8 mouse cellular contexts compared by ENCODE assay signal in genomic region chr8:71592374-71593170, GRCm38 (mm10). TPM values are rescaled to one million over a fixed set of nuclear protein-coding genes. Genes with fewer than 3 reads are reported as not detected.
A peak's percentile ranks its signal among the peaks of the same experiment; 100 is the strongest.
DNase-seq lines count a peak whose midpoint lies in the region; ATAC-seq and TF ChIP-seq lines count a peak whose summit lies in the region.

No protein-coding gene starts in this region.

- H3K4me1 ChIP-seq in embryonic facial prominence, embryonic 14.5 days (ENCODE audit: control insufficient read depth, insufficient read depth, low read length) = peaks cover 13% of the 10 kb centered on the region
- H3K4me1 ChIP-seq in heart, embryonic 12.5 days (replicated peaks) = peaks cover 32% of the 10 kb centered on the region
- peaks cover 22% of the 10 kb centered on the region; the same call in 1 of the 2 replicates for H3K4me1 ChIP-seq in kidney, postnatal 0 days (replicated peaks; ENCODE audit: insufficient read depth, low read length)
- H3K4me1 ChIP-seq in liver, embryonic 11.5 days (replicated peaks; ENCODE audit: control insufficient read depth, insufficient read depth, low read length) = peaks cover 14% of the 10 kb centered on the region
- H3K4me1 ChIP-seq in neural tube, embryonic 12.5 days = peaks cover 29% of the 10 kb centered on the region

- DNase-seq in 416B (ENCODE audit: low read depth) (peak; percentile 75), adipocyte (ENCODE audit: low spot score) (peak; percentile 35)
- peak; percentile 63 for DNase-seq in embryonic facial prominence, embryonic 14.5 days (ENCODE audit: low spot score)
- peak; percentile 72 for DNase-seq in kidney, postnatal 0 days (ENCODE audit: low spot score)
- no peak for DNase-seq in liver, embryonic 11.5 days (ENCODE audit: low spot score)
- DNase-seq in thymus, postnatal 0 days (ENCODE audit: low spot score) = peak; percentile 69

- H3K4me3 ChIP-seq in embryonic facial prominence, embryonic 14.5 days (ENCODE audit: low read depth, low read length) = peak overlapping the region; percentile 90
- H3K4me3 ChIP-seq in heart, embryonic 12.5 days = peak overlapping the region; percentile 66
- H3K4me3 ChIP-seq in kidney, postnatal 0 days (replicated peaks; ENCODE audit: low read depth, low read length) = peak overlapping the region; percentile 75
- H3K4me3 ChIP-seq in liver, embryonic 11.5 days (ENCODE audit: low read depth, low read length) = peak overlapping the region; percentile 90
- H3K4me3 ChIP-seq in neural tube, embryonic 12.5 days = peak overlapping the region; percentile 78

- H3K36me3 ChIP-seq in embryonic facial prominence, embryonic 14.5 days (ENCODE audit: control insufficient read depth, insufficient read depth, low read length) = peaks cover 10% of the 10 kb centered on the region; the same call in 1 of the 2 replicates
- H3K36me3 ChIP-seq in heart, embryonic 12.5 days = no peaks in the 10 kb centered on the region; the same call in 1 of the 2 replicates
- H3K36me3 ChIP-seq in kidney, postnatal 0 days (ENCODE audit: insufficient read depth, low read length) = no peaks in the 10 kb centered on the region
- no peaks in the 10 kb centered on the region for H3K36me3 ChIP-seq in liver, embryonic 11.5 days (ENCODE audit: control insufficient read depth, insufficient read depth, low read length)
- H3K36me3 ChIP-seq in neural tube, embryonic 12.5 days = peaks cover 4% of the 10 kb centered on the region; the same call in 1 of the 2 replicates

- ATAC-seq in embryonic facial prominence, embryonic 14.5 days (ENCODE audit: low read depth) = peak; percentile 78
- peak; percentile 75 for ATAC-seq in heart, embryonic 12.5 days (ENCODE audit: insufficient number of reproducible peaks, low FRiP score)
- peak; percentile 80 for ATAC-seq in kidney, postnatal 0 days (replicated peaks; ENCODE audit: low FRiP score, low read depth)
- peak; percentile 44 for ATAC-seq in liver, embryonic 11.5 days (replicated peaks; ENCODE audit: low FRiP score)
- ATAC-seq in neural tube, embryonic 12.5 days (ENCODE audit: low FRiP score, low read depth) = peak; percentile 74

- H3K27me3 ChIP-seq in embryonic facial prominence, embryonic 14.5 days (replicated peaks; ENCODE audit: control insufficient read depth, insufficient read depth, low read length) = no peaks in the 10 kb centered on the region
- H3K27me3 ChIP-seq in heart, embryonic 12.5 days (replicated peaks) = no peaks in the 10 kb centered on the region; the same call in 1 of the 2 replicates
- no peaks in the 10 kb centered on the region for H3K27me3 ChIP-seq in kidney, postnatal 0 days (ENCODE audit: insufficient read depth, low read length)
- no peaks in the 10 kb centered on the region for H3K27me3 ChIP-seq in liver, embryonic 11.5 days (replicated peaks; ENCODE audit: control insufficient read depth, insufficient read depth, low read length)
- H3K27me3 ChIP-seq in neural tube, embryonic 12.5 days (replicated peaks) = no peaks in the 10 kb centered on the region

- H3K27ac ChIP-seq in embryonic facial prominence, embryonic 14.5 days (replicated peaks; ENCODE audit: low read depth, low read length) = peak overlapping the region; percentile 97
- H3K27ac ChIP-seq in heart, embryonic 12.5 days (ENCODE audit: poor library complexity, severe bottlenecking) = peak overlapping the region; percentile 97
- H3K27ac ChIP-seq in kidney, postnatal 0 days = peak overlapping the region; percentile 99
- peak overlapping the region; percentile 98 for H3K27ac ChIP-seq in liver, embryonic 11.5 days (ENCODE audit: low read depth, low read length)
- H3K27ac ChIP-seq in neural tube, embryonic 12.5 days = peak overlapping the region; percentile 95

- WGBS in embryonic facial prominence, embryonic 14.5 days = 7% methylated on average over 29 of the region's 60 CpGs
- whole genome bisulfite sequencing in heart, embryonic 12.5 days = 5% methylated on average over 56 of the region's 60 CpGs
- 3% methylated on average over 60 of the region's 60 CpGs for WGBS in kidney, postnatal 0 days
- WGBS in liver, embryonic 11.5 days = 4% methylated on average over 59 of the region's 60 CpGs
- 5% methylated on average over 60 of the region's 60 CpGs for WGBS in neural tube, embryonic 12.5 days

- peak overlapping the region; percentile 96 for H3K9ac ChIP-seq in embryonic facial prominence, embryonic 14.5 days (ENCODE audit: low read depth, low read length)
- H3K9ac ChIP-seq in heart, embryonic 12.5 days = peak overlapping the region; percentile 84
- peak overlapping the region; percentile 84 for H3K9ac ChIP-seq in kidney, postnatal 0 days (ENCODE audit: low read depth, low read length)
- peak overlapping the region; percentile 98 for H3K9ac ChIP-seq in liver, embryonic 11.5 days (ENCODE audit: low read depth, low read length)
- H3K9ac ChIP-seq in neural tube, embryonic 12.5 days = peak overlapping the region; percentile 94

- peak overlapping the region; percentile 96 for H3K4me2 ChIP-seq in embryonic facial prominence, embryonic 14.5 days (ENCODE audit: low read depth, low read length)
- peak overlapping the region; percentile 89 for H3K4me2 ChIP-seq in heart, embryonic 12.5 days
- H3K4me2 ChIP-seq in kidney, postnatal 0 days (ENCODE audit: low read length) = peak overlapping the region; percentile 95
- H3K4me2 ChIP-seq in liver, embryonic 11.5 days = peak overlapping the region; percentile 78
- peak overlapping the region; percentile 96 for H3K4me2 ChIP-seq in neural tube, embryonic 12.5 days (replicated peaks)

- no peak for TF ChIP-seq CTCF in kidney, postnatal 0 days (IDR thresholded peaks at IDR 0.05; ENCODE audit: low read depth)

- no peaks in the 10 kb centered on the region for H3K9me3 ChIP-seq in embryonic facial prominence, embryonic 14.5 days (ENCODE audit: control insufficient read depth, low read length)
- no peaks in the 10 kb centered on the region for H3K9me3 ChIP-seq in heart, embryonic 12.5 days (replicated peaks)
- no peaks in the 10 kb centered on the region for H3K9me3 ChIP-seq in kidney, postnatal 0 days (replicated peaks; ENCODE audit: low read length)
- no peaks in the 10 kb centered on the region for H3K9me3 ChIP-seq in liver, embryonic 11.5 days (ENCODE audit: control insufficient read depth, low read length)
- H3K9me3 ChIP-seq in neural tube, embryonic 12.5 days = no peaks in the 10 kb centered on the region

RNA-seq across cellular contexts. Expression of gene Pgls, which starts 0.6 kb away (rescaled TPM):
- 239 and 245 TPM in 2 replicates for polyA plus RNA-seq in embryonic facial prominence, embryonic 14.5 days (2014; fragmentation: Nextera tagmentation; extraction: Ambion mirVana)
- 178 and 179 TPM in 2 replicates for polyA plus RNA-seq in heart, embryonic 12.5 days (2016; fragmentation: Nextera tagmentation; extraction: Ambion mirVana)
- 279 and 296 TPM in 2 replicates for polyA plus RNA-seq in kidney, postnatal 0 days (2015; fragmentation: Nextera tagmentation; extraction: Ambion mirVana)
- polyA plus RNA-seq in liver, embryonic 11.5 days (2014; fragmentation: Nextera tagmentation; extraction: Ambion mirVana) = 200 TPM in 2 replicates
- polyA plus RNA-seq in neural tube, embryonic 12.5 days (2016; fragmentation: Nextera tagmentation; extraction: Ambion mirVana) = 198 and 217 TPM in 2 replicates
- 340 and 346 TPM in 2 replicates for polyA plus RNA-seq in thymus, postnatal 0 days (2015; fragmentation: Nextera tagmentation; extraction: Ambion mirVana)

RNA-seq across cellular contexts. Expression of gene Fam129c, which starts 4.9 kb away (rescaled TPM):
- polyA plus RNA-seq in embryonic facial prominence, embryonic 14.5 days (2014; fragmentation: Nextera tagmentation; extraction: Ambion mirVana) = 2.3 and 3.5 TPM in 2 replicates
- 2.2 and 2.4 TPM in 2 replicates for polyA plus RNA-seq in heart, embryonic 12.5 days (2016; fragmentation: Nextera tagmentation; extraction: Ambion mirVana)
- 2.5 and 2.8 TPM in 2 replicates for polyA plus RNA-seq in kidney, postnatal 0 days (2015; fragmentation: Nextera tagmentation; extraction: Ambion mirVana)
- 0.88 and 3.8 TPM in 2 replicates for polyA plus RNA-seq in liver, embryonic 11.5 days (2014; fragmentation: Nextera tagmentation; extraction: Ambion mirVana)
- 4.9 and 6.1 TPM in 2 replicates for polyA plus RNA-seq in neural tube, embryonic 12.5 days (2016; fragmentation: Nextera tagmentation; extraction: Ambion mirVana)
- 9.4 and 11.2 TPM in 2 replicates for polyA plus RNA-seq in thymus, postnatal 0 days (2015; fragmentation: Nextera tagmentation; extraction: Ambion mirVana)

RNA-seq across cellular contexts. Expression of gene Colgalt1, which starts 18.2 kb away (rescaled TPM):
- polyA plus RNA-seq in embryonic facial prominence, embryonic 14.5 days (2014; fragmentation: Nextera tagmentation; extraction: Ambion mirVana) = 107 and 112 TPM in 2 replicates
- polyA plus RNA-seq in heart, embryonic 12.5 days (2016; fragmentation: Nextera tagmentation; extraction: Ambion mirVana) = 60.7 and 61.4 TPM in 2 replicates
- polyA plus RNA-seq in kidney, postnatal 0 days (2015; fragmentation: Nextera tagmentation; extraction: Ambion mirVana) = 64.1 and 66.2 TPM in 2 replicates
- polyA plus RNA-seq in liver, embryonic 11.5 days (2014; fragmentation: Nextera tagmentation; extraction: Ambion mirVana) = 45.2 and 45.4 TPM in 2 replicates
- 60.9 and 67.2 TPM in 2 replicates for polyA plus RNA-seq in neural tube, embryonic 12.5 days (2016; fragmentation: Nextera tagmentation; extraction: Ambion mirVana)
- polyA plus RNA-seq in thymus, postnatal 0 days (2015; fragmentation: Nextera tagmentation; extraction: Ambion mirVana) = 37.9 and 38.9 TPM in 2 replicates

RNA-seq across cellular contexts. Expression of gene Slc27a1, which starts 23.9 kb away (rescaled TPM):
- polyA plus RNA-seq in embryonic facial prominence, embryonic 14.5 days (2014; fragmentation: Nextera tagmentation; extraction: Ambion mirVana) = 15.5 and 20.4 TPM in 2 replicates
- 21.2 and 22.6 TPM in 2 replicates for polyA plus RNA-seq in heart, embryonic 12.5 days (2016; fragmentation: Nextera tagmentation; extraction: Ambion mirVana)
- 50.5 and 53.7 TPM in 2 replicates for polyA plus RNA-seq in kidney, postnatal 0 days (2015; fragmentation: Nextera tagmentation; extraction: Ambion mirVana)
- 6.2 and 7.0 TPM in 2 replicates for polyA plus RNA-seq in liver, embryonic 11.5 days (2014; fragmentation: Nextera tagmentation; extraction: Ambion mirVana)
- 46.1 and 46.5 TPM in 2 replicates for polyA plus RNA-seq in neural tube, embryonic 12.5 days (2016; fragmentation: Nextera tagmentation; extraction: Ambion mirVana)
- 32.4 and 33.8 TPM in 2 replicates for polyA plus RNA-seq in thymus, postnatal 0 days (2015; fragmentation: Nextera tagmentation; extraction: Ambion mirVana)

RNA-seq across cellular contexts. Expression of gene Nxnl1, which starts 26.2 kb away (rescaled TPM):
- polyA plus RNA-seq in embryonic facial prominence, embryonic 14.5 days (2014; fragmentation: Nextera tagmentation; extraction: Ambion mirVana) = 0.07 TPM in 1 of 2 replicates, not detected in the other
- not detected in 2 replicates for polyA plus RNA-seq in heart, embryonic 12.5 days (2016; fragmentation: Nextera tagmentation; extraction: Ambion mirVana)
- polyA plus RNA-seq in kidney, postnatal 0 days (2015; fragmentation: Nextera tagmentation; extraction: Ambion mirVana) = 0.13 and 0.20 TPM in 2 replicates
- polyA plus RNA-seq in liver, embryonic 11.5 days (2014; fragmentation: Nextera tagmentation; extraction: Ambion mirVana) = 0.23 and 0.30 TPM in 2 replicates
- not detected in 2 replicates for polyA plus RNA-seq in neural tube, embryonic 12.5 days (2016; fragmentation: Nextera tagmentation; extraction: Ambion mirVana)
- 1.1 and 1.3 TPM in 2 replicates for polyA plus RNA-seq in thymus, postnatal 0 days (2015; fragmentation: Nextera tagmentation; extraction: Ambion mirVana)
